Mouse (Mus musculus) CD4-positive naive resting alpha-beta T cell, adult 57 days (primary cell): ENCODE data around the gene Tnxb. TPM values are rescaled to one million over a fixed set of nuclear protein-coding genes. Genes with fewer than 3 reads are reported as not detected.

Source experiments
- total RNA-seq: library from RNA; stranded (reverse); gene quantifications from one replicate; pipeline ENCODE4 v1.2.4, GENCODE M21; 2023

Tnxb gene
- 0.98 TPM for total RNA-seq

GRCm38 (mm10) chr17:34670235-34670634 is at the start of gene Tnxb:
Gene Tnxb, plus strand, starts transcription at chr17:34670535.

DNA sequence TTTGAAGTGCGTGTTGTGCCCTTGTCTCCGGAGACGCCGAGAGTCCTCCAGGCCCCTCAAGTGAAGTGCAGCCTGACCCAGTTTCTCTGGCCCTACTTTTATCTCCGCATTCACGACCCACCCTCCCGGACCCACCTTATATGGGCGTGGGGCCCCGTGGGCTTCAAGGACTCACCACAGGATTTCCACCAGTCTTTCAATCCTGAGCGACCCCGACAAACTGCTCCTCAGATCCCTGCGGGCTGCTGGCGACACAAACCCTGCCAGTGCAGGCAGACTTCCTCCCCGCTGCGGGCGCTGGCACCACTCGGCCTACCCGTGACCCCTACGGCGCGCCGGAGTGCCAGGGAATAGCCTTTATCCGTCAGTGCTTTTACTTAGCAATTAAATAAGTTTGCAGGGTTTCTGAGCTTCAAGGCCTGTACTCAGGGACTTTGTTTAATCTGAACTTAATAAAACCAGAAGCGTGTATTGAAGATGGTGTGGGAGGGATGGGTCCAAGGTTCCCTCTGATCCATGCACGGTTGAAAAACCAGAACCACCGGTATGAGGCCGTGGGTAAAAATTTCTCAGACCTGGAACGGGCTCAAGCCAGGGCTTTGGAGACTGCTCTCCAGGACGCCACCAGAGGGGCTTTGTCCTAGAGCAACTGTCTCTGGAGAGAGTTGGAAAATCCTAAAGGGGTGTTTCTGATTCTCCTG is 42.2 kb upstream of the Tnxb start, which contains the start of gene Ppt2:
Gene Ppt2, minus strand, starts transcription at position 568 of the 701 bp plus-strand sequence.

GRCm38 (mm10) chr17:34629221-34629751 is 41.0 kb upstream of the Tnxb start, which contains the start of gene Prrt1:
Gene Prrt1, plus strand, starts transcription at chr17:34629533.

GRCm38 (mm10) chr17:34644608-34645007 is 25.7 kb upstream of the Tnxb start, which contains the start of gene Fkbpl:
Gene Fkbpl, plus strand, starts transcription at chr17:34644764.

GRCm38 (mm10) chr17:34646906-34647787 is 23.2 kb upstream of the Tnxb start, which contains the start of gene Atf6b:
Gene Atf6b, plus strand, starts transcription at chr17:34647146.

DNA sequence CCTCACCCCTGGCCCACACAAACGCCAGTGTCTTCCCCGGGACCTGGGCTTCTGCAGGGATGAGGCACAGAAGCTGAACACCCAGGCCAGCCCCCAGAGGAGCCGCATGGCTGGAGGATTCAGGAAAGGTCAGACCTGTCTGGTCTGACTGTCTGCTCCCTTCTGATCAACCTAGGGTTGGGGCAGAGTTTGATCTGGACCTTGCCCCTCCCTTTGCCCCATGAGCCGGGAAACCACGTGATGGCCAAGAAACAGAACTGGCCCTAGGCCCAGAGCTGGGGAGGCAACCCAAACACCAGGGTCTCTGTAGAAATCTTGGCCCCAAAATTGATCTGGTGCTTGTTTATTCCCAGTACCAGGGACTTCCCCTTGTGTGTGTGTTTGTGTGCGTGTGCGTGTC is 73.4 kb downstream of the Tnxb start, which contains the start of gene C4b:
Gene C4b, minus strand, starts transcription at position 164 of the 400 bp plus-strand sequence.

Other genes with a start within 250 kb of the Tnxb start
- gene Btnl4, start 193.2 kb upstream of the Tnxb start, total RNA-seq: not detected
- gene Btnl6, start 153.2 kb upstream of the Tnxb start, total RNA-seq: not detected
- 1.6 TPM for gene Notch4, start 106.3 kb upstream of the Tnxb start, total RNA-seq
- 251 TPM for gene Gpsm3, start 80.7 kb upstream of the Tnxb start, total RNA-seq
- 61.0 TPM for gene Pbx2, start 79.3 kb upstream of the Tnxb start, total RNA-seq
- 9.5 TPM for gene Ager, start 72.7 kb upstream of the Tnxb start, total RNA-seq
- 32.8 TPM for gene Rnf5, start 66.8 kb upstream of the Tnxb start, total RNA-seq
- 49.9 TPM for gene Agpat1, start 66.3 kb upstream of the Tnxb start, total RNA-seq
- gene Egfl8, start 54.6 kb upstream of the Tnxb start, total RNA-seq: 4.7 TPM
- gene Ppt2, start 42.0 kb upstream of the Tnxb start, total RNA-seq: 26.0 TPM
- gene Prrt1, start 41.0 kb upstream of the Tnxb start, total RNA-seq: 7.4 TPM
- 3.3 TPM for gene Fkbpl, start 25.8 kb upstream of the Tnxb start, total RNA-seq
- gene Atf6b, start 23.4 kb upstream of the Tnxb start, total RNA-seq: 50.7 TPM
- 4.4 TPM for gene C4b, start 73.3 kb downstream of the Tnxb start, total RNA-seq
- 0.33 TPM for gene Cyp21a1, start 134.0 kb downstream of the Tnxb start, total RNA-seq
- gene Stk19, start 166.4 kb downstream of the Tnxb start, total RNA-seq: 51.0 TPM
- 96.6 TPM for gene Dxo, start 166.5 kb downstream of the Tnxb start, total RNA-seq
- 117 TPM for gene Skiv2l, start 179.7 kb downstream of the Tnxb start, total RNA-seq
- gene Nelfe, start 179.9 kb downstream of the Tnxb start, total RNA-seq: 27.3 TPM
- gene Cfb, start 192.0 kb downstream of the Tnxb start, total RNA-seq: 2.4 TPM
- 4.9 TPM for gene Zbtb12, start 208.9 kb downstream of the Tnxb start, total RNA-seq
- 1.2 TPM for gene Gm20547, start 211.5 kb downstream of the Tnxb start, total RNA-seq
- 6.4 TPM for gene C2, start 227.7 kb downstream of the Tnxb start, total RNA-seq
- 133 TPM for gene Ehmt2, start 227.9 kb downstream of the Tnxb start, total RNA-seq
- gene Slc44a4, start 243.9 kb downstream of the Tnxb start, total RNA-seq: not detected